Mouse (Mus musculus): ENCODE measurements at regions not wholly inside any gene's neighbourhood (a gene's known extent, or its start where the extent isn't known, plus 50 kb on each side); places are given as distances from the start of the nearest gene placed in this dataset.
A peak's percentile ranks its signal among the peaks of the same experiment; 100 is the strongest.

DNA sequence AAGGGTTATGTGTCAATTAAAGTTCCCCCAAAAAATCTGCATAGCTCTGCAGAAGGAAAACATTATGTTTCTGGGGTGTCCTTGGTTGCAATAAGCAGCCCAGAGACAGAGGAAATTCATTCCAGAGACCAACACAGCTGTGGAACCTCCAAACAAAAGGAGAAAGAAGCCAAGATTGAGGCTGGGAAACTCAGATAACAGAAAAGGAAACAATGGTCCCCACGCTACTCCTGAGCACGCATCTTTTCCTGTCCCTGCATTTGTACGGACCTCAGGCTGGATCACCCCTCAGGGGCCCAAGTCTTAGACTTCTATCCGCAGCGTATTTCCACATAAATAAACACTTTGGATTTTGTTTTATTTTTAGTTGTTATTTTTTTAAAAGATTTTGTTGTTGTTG is 138.9 kb downstream of the Psmg1 start:
- 89% methylated on average over 5 of the region's 5 CpGs for WGBS
- Histone ChIP-seq H3K27ac (ENCODE audit: insufficient read depth, low read length) (no peak overlapping the region), H3K4me1 (ENCODE audit: control insufficient read depth, insufficient read depth, low read length) (peaks cover 4% of the 10 kb centered on the region; the same call in 1 of the 2 replicates), H3K27me3 (ENCODE audit: control insufficient read depth, insufficient read depth, low read length) (no peaks in the 10 kb centered on the region), H3K4me3 (replicated peaks; ENCODE audit: insufficient read depth, low read depth, low read length) (no peak overlapping the region)
- DNase-seq, result no peak
- TF ChIP-seq CTCF (IDR thresholded peaks at IDR 0.05; ENCODE audit: borderline replicate concordance, insufficient read depth, low read depth, low read length) (no peak), POLR2A (IDR thresholded peaks at IDR 0.05; ENCODE audit: borderline replicate concordance, insufficient read depth, low read length) (no peak)

DNA sequence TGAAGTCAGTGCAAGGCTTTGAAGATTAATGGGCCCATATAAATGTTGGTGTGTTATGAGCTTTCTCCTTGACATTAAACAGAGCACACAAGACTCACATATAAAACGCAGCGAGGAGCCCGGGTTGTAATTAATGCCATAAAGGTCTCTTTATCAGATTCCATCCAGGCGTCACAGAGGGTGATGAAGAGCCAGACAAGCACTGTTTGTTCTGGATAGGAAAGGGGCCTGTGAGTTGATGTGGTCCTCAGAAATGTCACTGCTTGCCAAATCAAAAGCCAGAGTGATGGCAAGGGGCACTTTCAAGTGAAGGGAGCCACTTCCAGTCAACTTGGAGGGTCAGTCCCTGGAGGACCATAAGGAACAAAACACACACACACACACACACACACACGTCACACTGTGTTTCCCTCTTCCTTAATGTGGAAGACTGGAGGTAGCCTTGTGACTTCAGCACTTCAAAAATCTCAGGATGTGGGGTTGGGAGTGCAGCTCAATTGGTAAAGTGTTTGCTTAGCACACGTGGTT is 142.1 kb downstream of the Psmg1 start:
- Histone ChIP-seq H3K4me3 (replicated peaks; ENCODE audit: insufficient read depth, low read depth, low read length) (no peak overlapping the region), H3K4me1 (ENCODE audit: control insufficient read depth, insufficient read depth, low read length) (no peaks in the 10 kb centered on the region), H3K27me3 (ENCODE audit: control insufficient read depth, insufficient read depth, low read length) (no peaks in the 10 kb centered on the region), H3K27ac (ENCODE audit: insufficient read depth, low read length) (no peak overlapping the region)
- TF ChIP-seq POLR2A (IDR thresholded peaks at IDR 0.05; ENCODE audit: borderline replicate concordance, insufficient read depth, low read length), result no peak
- no peak for TF ChIP-seq CTCF (IDR thresholded peaks at IDR 0.05; ENCODE audit: borderline replicate concordance, insufficient read depth, low read depth, low read length)
- WGBS, result 85% methylated on average over 6 of the region's 6 CpGs
- DNase-seq, result no peak

DNA sequence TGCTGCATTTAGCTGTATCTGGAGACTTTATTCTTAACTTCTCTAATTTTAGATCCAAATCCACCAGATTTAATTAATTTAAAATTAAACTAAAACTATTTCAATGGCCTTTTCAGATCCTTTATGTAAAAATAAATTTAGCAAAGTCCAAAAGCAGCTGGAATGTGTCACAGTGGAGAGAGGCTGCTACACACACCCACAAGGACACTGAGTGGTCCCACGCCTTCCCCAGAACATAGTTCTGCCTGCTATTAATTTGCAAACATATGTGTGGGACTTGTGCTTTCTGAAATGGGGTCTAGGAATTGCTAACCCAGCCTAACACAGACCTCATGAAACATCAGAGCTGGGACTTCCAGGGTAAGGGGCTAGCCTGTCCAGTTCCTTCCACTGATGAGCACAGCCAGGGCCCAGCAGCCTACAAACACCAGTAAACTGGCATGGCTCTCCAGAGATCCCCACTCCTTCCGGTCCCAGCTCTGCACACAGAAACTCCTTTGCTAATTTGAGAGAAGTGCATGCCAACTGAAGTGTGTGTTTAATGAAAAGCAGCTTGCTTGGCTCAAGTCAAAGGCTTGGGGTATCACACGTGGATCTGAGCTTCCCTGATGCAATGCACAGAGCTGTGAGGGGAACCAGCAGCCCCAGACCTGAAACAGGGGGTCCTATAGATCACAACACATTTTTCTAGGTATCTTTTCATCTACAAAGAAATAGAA is 142.8 kb downstream of the Psmg1 start:
- H3K27ac ChIP-seq (ENCODE audit: insufficient read depth, low read length), result no peak overlapping the region

DNA sequence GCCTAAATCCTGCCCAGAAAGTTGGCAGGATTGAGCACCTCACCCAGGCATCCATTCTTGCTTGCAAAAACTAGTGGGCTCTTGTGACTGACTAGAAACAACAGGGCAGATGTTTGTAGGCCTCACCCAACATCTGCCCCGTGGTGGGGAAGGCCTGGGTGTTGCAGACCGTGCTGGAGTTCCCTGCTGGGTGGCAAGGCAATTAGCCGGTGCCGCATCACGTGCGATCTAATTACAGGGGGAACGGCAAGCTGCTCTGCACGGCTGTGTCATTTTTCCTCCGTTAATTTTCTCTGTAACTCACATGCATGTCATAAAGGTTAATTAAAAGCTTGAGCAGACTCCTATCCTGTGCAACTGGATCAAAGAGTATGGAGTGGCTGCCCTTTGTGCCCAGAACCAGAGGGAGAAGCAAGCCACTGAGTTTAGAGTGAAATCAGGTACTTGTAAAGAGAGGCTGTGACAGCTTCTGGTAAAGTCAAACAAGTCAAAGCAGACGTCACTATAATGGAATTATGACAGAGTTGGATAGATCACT is 143.5 kb downstream of the Ets2 start:
- H3K27me3 ChIP-seq (ENCODE audit: control insufficient read depth, insufficient read depth, low read length), result no peaks in the 10 kb centered on the region
- TF ChIP-seq POLR2A (IDR thresholded peaks at IDR 0.05; ENCODE audit: borderline replicate concordance, insufficient read depth, low read length) (no peak), CTCF (IDR thresholded peaks at IDR 0.05; ENCODE audit: borderline replicate concordance, insufficient read depth, low read depth, low read length) (no peak)
- H3K4me3 ChIP-seq (replicated peaks; ENCODE audit: insufficient read depth, low read depth, low read length), result no peak overlapping the region
- no peak overlapping the region for H3K27ac ChIP-seq (ENCODE audit: insufficient read depth, low read length)
- 69% methylated on average over 10 of the region's 10 CpGs for WGBS
- DNase-seq, result no peak
- H3K4me1 ChIP-seq (ENCODE audit: control insufficient read depth, insufficient read depth, low read length), result no peaks in the 10 kb centered on the region

More for the DNA sequence above, 142.8 kb downstream of the Psmg1 start:
- WGBS, result 75% methylated on average over 3 of the region's 3 CpGs
- H3K4me3 ChIP-seq (replicated peaks; ENCODE audit: insufficient read depth, low read depth, low read length), result no peak overlapping the region
- TF ChIP-seq POLR2A (IDR thresholded peaks at IDR 0.05; ENCODE audit: borderline replicate concordance, insufficient read depth, low read length), result no peak
- TF ChIP-seq CTCF (IDR thresholded peaks at IDR 0.05; ENCODE audit: borderline replicate concordance, insufficient read depth, low read depth, low read length), result no peak
- no peaks in the 10 kb centered on the region for H3K4me1 ChIP-seq (ENCODE audit: control insufficient read depth, insufficient read depth, low read length)
- H3K27me3 ChIP-seq (ENCODE audit: control insufficient read depth, insufficient read depth, low read length), result no peaks in the 10 kb centered on the region
- DNase-seq, result no peak

DNA sequence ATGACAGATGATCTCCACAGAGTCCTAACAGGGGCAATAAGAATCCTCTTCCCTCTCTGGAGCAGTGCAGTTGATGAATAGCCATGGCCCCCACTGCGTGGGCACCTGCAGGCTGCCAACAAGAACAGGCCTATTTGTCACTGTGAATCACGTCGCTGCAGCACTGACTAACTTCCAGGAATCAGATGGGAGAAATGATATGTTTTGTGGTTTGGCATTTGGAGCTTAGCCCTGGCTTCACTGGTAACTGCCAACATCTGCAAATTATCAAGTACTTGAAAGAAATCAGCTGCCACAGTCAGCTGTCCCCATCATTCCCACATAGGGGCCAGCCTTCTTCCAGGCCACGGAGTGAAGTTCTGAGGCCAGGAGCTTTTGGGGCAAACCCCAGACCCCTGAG is 142.8 kb downstream of the Ets2 start:
- peak; percentile 34 to 67 for DNase-seq
- TF ChIP-seq POLR2A (IDR thresholded peaks at IDR 0.05; ENCODE audit: borderline replicate concordance, insufficient read depth, low read length) (no peak), CTCF (IDR thresholded peaks at IDR 0.05; ENCODE audit: borderline replicate concordance, insufficient read depth, low read depth, low read length) (no peak)
- no peak overlapping the region for H3K27ac ChIP-seq (ENCODE audit: insufficient read depth, low read length)
- no peaks in the 10 kb centered on the region for H3K4me1 ChIP-seq (ENCODE audit: control insufficient read depth, insufficient read depth, low read length)
- 46% methylated on average over 4 of the region's 4 CpGs for WGBS
- no peak overlapping the region for H3K4me3 ChIP-seq (replicated peaks; ENCODE audit: insufficient read depth, low read depth, low read length)
- no peaks in the 10 kb centered on the region for H3K27me3 ChIP-seq (ENCODE audit: control insufficient read depth, insufficient read depth, low read length)

DNA sequence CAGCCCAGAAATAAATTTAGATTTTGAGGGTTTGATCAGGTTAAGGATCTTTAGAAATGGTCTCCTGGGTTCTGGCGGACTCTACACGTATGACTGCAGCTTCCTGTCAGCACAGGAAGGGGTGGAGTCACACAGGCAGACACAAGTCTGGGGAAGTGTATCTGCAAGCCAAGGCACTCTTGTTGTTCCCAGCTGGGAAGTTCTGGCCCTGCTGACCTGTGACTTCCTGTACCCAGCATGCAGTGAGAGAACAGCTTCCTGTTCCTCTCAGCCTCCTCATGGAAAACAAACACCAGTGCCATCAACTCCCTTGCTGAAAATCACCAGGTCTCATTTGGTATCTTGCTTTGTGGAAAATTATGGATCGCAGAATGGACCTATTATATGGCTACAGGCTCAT is 140.9 kb downstream of the Ets2 start:
- no peak for DNase-seq
- TF ChIP-seq POLR2A (IDR thresholded peaks at IDR 0.05; ENCODE audit: borderline replicate concordance, insufficient read depth, low read length), result no peak
- no peak overlapping the region for H3K27ac ChIP-seq (ENCODE audit: insufficient read depth, low read length)
- no peak overlapping the region for H3K4me3 ChIP-seq (replicated peaks; ENCODE audit: insufficient read depth, low read depth, low read length)
- no peaks in the 10 kb centered on the region for H3K27me3 ChIP-seq (ENCODE audit: control insufficient read depth, insufficient read depth, low read length)
- WGBS, result 97% methylated on average over 3 of the region's 3 CpGs
- no peaks in the 10 kb centered on the region for H3K4me1 ChIP-seq (ENCODE audit: control insufficient read depth, insufficient read depth, low read length)

DNA sequence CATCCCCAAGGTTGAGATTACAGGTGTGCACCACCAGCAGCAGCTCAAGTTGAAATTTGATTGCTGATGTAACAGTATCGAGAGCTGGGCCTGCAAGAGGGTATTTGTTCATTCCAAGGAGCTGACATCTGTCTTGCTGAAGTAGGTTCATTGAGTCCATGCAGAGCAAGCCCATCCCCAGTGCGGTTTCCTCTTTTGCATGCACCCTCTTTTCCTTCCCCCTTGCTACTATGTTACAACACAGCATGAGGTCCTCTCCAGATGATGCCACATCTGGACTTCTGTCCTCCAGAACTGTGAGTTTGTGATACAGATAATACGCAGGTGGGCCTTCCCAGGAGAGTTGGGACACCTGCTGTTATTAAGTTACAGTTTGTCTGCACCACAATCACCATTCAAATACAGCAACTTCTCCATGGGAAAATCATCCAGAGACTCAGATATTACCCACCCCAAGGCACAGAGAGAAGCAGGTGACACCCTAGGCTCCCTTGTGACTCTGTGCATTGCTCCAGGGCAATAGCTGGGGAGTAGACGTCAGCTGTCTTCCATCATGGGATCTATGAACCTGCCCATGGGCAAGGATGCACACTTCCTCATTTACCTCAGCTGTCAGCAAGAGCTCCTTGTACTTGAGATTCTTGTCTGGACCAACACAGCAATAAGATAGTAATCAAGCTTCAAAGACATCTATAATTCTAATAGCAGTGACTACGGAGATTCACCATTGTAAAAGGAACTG is 137.8 kb downstream of the Ets2 start:
- H3K4me1 ChIP-seq (ENCODE audit: control insufficient read depth, insufficient read depth, low read length), result no peaks in the 10 kb centered on the region
- TF ChIP-seq POLR2A (IDR thresholded peaks at IDR 0.05; ENCODE audit: borderline replicate concordance, insufficient read depth, low read length), result no peak
- TF ChIP-seq CTCF (IDR thresholded peaks at IDR 0.05; ENCODE audit: borderline replicate concordance, insufficient read depth, low read depth, low read length), result no peak
- H3K4me3 ChIP-seq (replicated peaks; ENCODE audit: insufficient read depth, low read depth, low read length), result no peak overlapping the region
- WGBS, result 96% methylated on average over 5 of the region's 5 CpGs
- no peak overlapping the region for H3K27ac ChIP-seq (ENCODE audit: insufficient read depth, low read length)
- H3K27me3 ChIP-seq (ENCODE audit: control insufficient read depth, insufficient read depth, low read length), result no peaks in the 10 kb centered on the region
- no peak for DNase-seq
